Mouse (Mus musculus) intestine, embryonic 14.5 days (tissue): ENCODE measurements at regions not wholly inside any gene's neighbourhood (a gene's known extent, or its start where the extent isn't known, plus 50 kb on each side); places are given as distances from the start of the nearest gene placed in this dataset.

ENCODE experiments used
- ATAC-seq: fragments of 200-750 bp; cut with Nextera tagmentation; replicated peaks from 2 replicates; pipeline ENCODE4 v1.8.0; 2017; ENCODE audit warnings: low read depth, moderate number of reproducible peaks, moderate TSS enrichment, moderate library complexity; ENCODE audit not compliant: low FRiP score, low TSS enrichment
- DNase-seq: peaks from one replicate; pipeline ENCODE4 v3.0.0-alpha.2; 2018; ENCODE audit warnings: low spot score
- H3K27ac ChIP-seq: fragments of 300-500 bp; sonication (generic); 2 replicates; pipeline ENCODE4 v1.5.1; 2014; ENCODE audit warnings: low read depth, mild to moderate bottlenecking, control low read depth
- H3K27me3 ChIP-seq: fragments of 300-500 bp; sonication (generic); replicated peaks from 2 replicates; pipeline ENCODE4 v1.6.1; 2014; ENCODE audit warnings: low read length, control low read depth; ENCODE audit not compliant: control insufficient read depth, insufficient read depth
- H3K36me3 ChIP-seq: fragments of 300-500 bp; sonication (generic); 2 replicates; pipeline ENCODE4 v1.6.1; 2014; ENCODE audit warnings: low read length, control low read depth; ENCODE audit not compliant: control insufficient read depth, insufficient read depth
- H3K4me1 ChIP-seq: fragments of 300-500 bp; sonication (generic); replicated peaks from 2 replicates; pipeline ENCODE4 v1.6.1; 2014; ENCODE audit warnings: low read length, control low read depth, mixed read lengths; ENCODE audit not compliant: control insufficient read depth, insufficient read depth
- H3K4me2 ChIP-seq: fragments of 300-500 bp; sonication (generic); 2 replicates; pipeline ENCODE4 v1.6.1; 2014; ENCODE audit warnings: low read length
- H3K4me3 ChIP-seq: fragments of 300-500 bp; sonication (generic); 2 replicates; pipeline ENCODE4 v1.5.1; 2014; ENCODE audit warnings: low read depth, low read length, control low read depth, mixed read lengths
- H3K9ac ChIP-seq: fragments of 300-500 bp; sonication (generic); 2 replicates; pipeline ENCODE4 v1.6.1; 2014; ENCODE audit warnings: mild to moderate bottlenecking, low read length
- H3K9me3 ChIP-seq: fragments of 300-500 bp; sonication (generic); 2 replicates; pipeline ENCODE4 v1.6.1; 2016; ENCODE audit warnings: low read length, control low read depth; ENCODE audit not compliant: control insufficient read depth
- WGBS: fragments of 180-500 bp; shearing (Covaris S2); extraction: QIAGEN DNeasy Blood & Tissue Kit; methylation state at CpG from one replicate; pipeline ENCODE4 v1.1.7; 2014; 5-methylcytosine and 5-hydroxymethylcytosine counted together

- H3K4me1 ChIP-seq: no peaks in the 10 kb centered on the region
- H3K27ac ChIP-seq: no peak overlapping the region
- WGBS: 40% methylated on average over 4 of the region's 4 CpGs
- H3K36me3 ChIP-seq: no peaks in the 10 kb centered on the region
- ATAC-seq (peak; percentile 47; the same call in 1 of the 2 replicates), DNase-seq (no peak)
- H3K9ac ChIP-seq: no peak overlapping the region
- no peaks in the 10 kb centered on the region for H3K27me3 ChIP-seq
- H3K4me3 ChIP-seq: no peak overlapping the region
- H3K4me2 ChIP-seq: no peak overlapping the region
- no peaks in the 10 kb centered on the region for H3K9me3 ChIP-seq
Observed at GRCm38 (mm10) chr6:78526986-78527762, 58.5 kb upstream of the Reg3g start.
